9 mouse cellular contexts compared by ENCODE assay signal in genomic region chr7:130261684-130262527, GRCm38 (mm10).
DNase-seq lines count a peak whose midpoint lies in the region; ATAC-seq lines count a peak whose summit lies in the region.
"Had no signal": no experiment of that assay in that cellular context is flagged by ENCODE, and none has a peak within 500 bp of the region (broad histone marks: within the 10 kb centered on the region; RNA-seq: fewer than 3 reads in every experiment).

No protein-coding gene starts in this region.

- peaks cover 84% of the 10 kb centered on the region for H3K4me1 ChIP-seq in forebrain, embryonic 13.5 days
- H3K4me1 ChIP-seq in liver, embryonic 13.5 days (replicated peaks) = 0 out of 2 replicates have a peak, but pooled peaks cover 3% of the 10 kb centered on the region

- peak; percentile 13 for DNase-seq in kidney, adult 18-20 months
- no peak for DNase-seq in kidney, postnatal 36 days
- DNase-seq in embryo, embryonic 10.5 days (ENCODE audit: low spot score) = peak; percentile 42
- no peak for DNase-seq in liver, embryonic 13.5 days
- DNase-seq in layer of hippocampus, adult 9-10 months (ENCODE audit: low spot score) = no peak
- no peak for DNase-seq in cerebellum, adult 9-11 months
- DNase-seq in MN1 (ENCODE audit: low spot score) = no peak

- peak overlapping the region; percentile 77 for H3K4me2 ChIP-seq in forebrain, embryonic 13.5 days
- peak overlapping the region; percentile 1 for H3K4me2 ChIP-seq in liver, embryonic 13.5 days

- no peak for ATAC-seq in forebrain, embryonic 13.5 days
- no peak for ATAC-seq in liver, embryonic 13.5 days (ENCODE audit: low read depth)

- peaks cover 13% of the 10 kb centered on the region; the same call in 1 of the 2 replicates for H3K36me3 ChIP-seq in forebrain, embryonic 13.5 days (ENCODE audit: poor library complexity, severe bottlenecking)
- no peaks in the 10 kb centered on the region for H3K36me3 ChIP-seq in liver, embryonic 13.5 days
- H3K36me3 ChIP-seq: G1E had no signal

- H3K27ac ChIP-seq in forebrain, embryonic 13.5 days = peak overlapping the region; percentile 57
- H3K27ac ChIP-seq in liver, embryonic 13.5 days = no peak overlapping the region; the same call in 1 of the 2 replicates

- no peaks in the 10 kb centered on the region for H3K9me3 ChIP-seq in forebrain, embryonic 13.5 days (replicated peaks)
- H3K9me3 ChIP-seq in liver, embryonic 13.5 days (replicated peaks) = no peaks in the 10 kb centered on the region

- 25% methylated on average over 17 of the region's 17 CpGs for WGBS in forebrain, embryonic 13.5 days
- 38% methylated on average over 17 of the region's 17 CpGs for WGBS in liver, embryonic 13.5 days (ENCODE audit: insufficient replicate concordance)

- peaks cover 12% of the 10 kb centered on the region for H3K27me3 ChIP-seq in forebrain, embryonic 13.5 days
- H3K27me3 ChIP-seq in liver, embryonic 13.5 days = peaks cover 59% of the 10 kb centered on the region

- peak overlapping the region; percentile 80 for H3K4me3 ChIP-seq in forebrain, embryonic 13.5 days
- no peak overlapping the region for H3K4me3 ChIP-seq in liver, embryonic 13.5 days (replicated peaks)

- peak overlapping the region; percentile 89 for H3K9ac ChIP-seq in forebrain, embryonic 13.5 days
- H3K9ac ChIP-seq in liver, embryonic 13.5 days = peak overlapping the region; percentile 36; the same call in 1 of the 2 replicates

Comparison
In these comparisons a context has a peak if more than half of its experiments do, and no peak if none do; other contexts are left out.
1. DNase-seq: peak in kidney, adult 18-20 months (single experiment) and embryo, embryonic 10.5 days (single experiment); none in kidney, postnatal 36 days (0 of 2), liver, embryonic 13.5 days (single experiment), layer of hippocampus, adult 9-10 months (single experiment), cerebellum, adult 9-11 months (single experiment) and MN1 (single experiment).